Mouse (Mus musculus) heart, embryonic 10.5 days (tissue): Measurements from ENCODE around the gene Qsox2. TPM values are rescaled to one million over a fixed set of nuclear protein-coding genes. Genes with fewer than 3 reads are reported as not detected.

Experiments used
- DNase-seq: peaks from one replicate; pipeline ENCODE4 v3.0.0-alpha.2; 2017; ENCODE audit warnings: low spot score
- H3K27ac ChIP-seq: fragments of 300-500 bp; sonication (generic); 2 replicates; pipeline ENCODE4 v1.5.1; 2016; ENCODE audit warnings: mild to moderate bottlenecking
- H3K27me3 ChIP-seq: fragments of 300-500 bp; sonication (generic); 2 replicates; pipeline ENCODE4 v1.6.1; 2016; ENCODE audit warnings: mild to moderate bottlenecking; ENCODE audit not compliant: poor library complexity, insufficient read depth, severe bottlenecking
- H3K36me3 ChIP-seq: fragments of 300-500 bp; sonication (generic); 2 replicates; pipeline ENCODE4 v1.6.1; 2016; ENCODE audit warnings: mild to moderate bottlenecking, moderate library complexity
- H3K4me1 ChIP-seq: fragments of 300-500 bp; sonication (generic); 2 replicates; pipeline ENCODE4 v1.6.1; 2016; ENCODE audit warnings: mild to moderate bottlenecking
- H3K4me3 ChIP-seq: fragments of 300-500 bp; sonication (generic); 2 replicates; pipeline ENCODE4 v1.5.1; 2016; ENCODE audit warnings: mild to moderate bottlenecking, moderate library complexity
- H3K9me3 ChIP-seq: fragments of 300-500 bp; sonication (generic); 2 replicates; pipeline ENCODE4 v1.6.1; 2016; ENCODE audit warnings: mild to moderate bottlenecking, moderate library complexity
- WGBS: fragments of 180-500 bp; shearing (Covaris S2); methylation state at CpG from one replicate; pipeline ENCODE4 v1.1.7; 2016; 5-methylcytosine and 5-hydroxymethylcytosine counted together
- polyA plus RNA-seq: library from polyadenylated mRNA; unstranded; fragments of >200 nt; fragmentation: Nextera tagmentation; extraction: Ambion mirVana; gene quantifications from 2 replicates; pipeline ENCODE4 v1.2.1, GENCODE M21; 2016

Gene Qsox2
- polyA plus RNA-seq, 1 experiment from 2014 or later = 18.8 TPM

DNA sequence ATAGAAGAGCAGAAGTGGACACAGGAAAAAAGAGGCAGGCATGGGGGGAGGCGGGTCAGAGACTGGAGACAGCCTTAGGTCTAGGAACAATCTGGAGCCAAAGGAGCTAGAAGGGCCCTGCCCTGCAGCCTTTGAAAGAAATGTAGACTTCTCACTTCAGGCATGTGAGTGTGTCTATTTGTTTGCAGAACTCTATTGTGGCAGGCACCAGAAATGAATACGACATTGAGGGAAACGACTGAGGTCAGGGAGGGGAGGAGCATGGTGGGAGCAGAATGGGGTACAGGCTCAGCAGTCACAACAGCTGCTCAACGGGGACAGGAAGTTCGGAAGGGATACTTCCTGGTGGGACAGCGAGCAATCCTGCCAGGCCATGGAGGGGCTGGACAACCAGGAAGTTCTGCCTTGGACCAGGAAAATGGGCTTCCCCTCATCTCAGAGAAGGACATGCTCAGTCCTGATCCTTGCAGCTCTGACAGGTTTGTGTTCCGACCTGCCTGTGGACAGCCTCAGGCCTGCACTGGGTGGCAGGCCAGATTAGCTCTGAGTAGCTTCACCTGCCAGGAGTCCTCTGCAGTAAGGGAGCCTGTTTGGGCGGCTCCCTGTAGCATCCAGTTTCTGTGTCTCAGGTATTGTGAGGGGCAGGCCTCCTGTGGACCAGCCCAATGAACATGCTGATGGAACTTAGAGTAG is 15.3 kb upstream of the Qsox2 start:
- no peaks in the 10 kb centered on the region for H3K9me3 ChIP-seq
- no peak overlapping the region for H3K27ac ChIP-seq
- no peaks in the 10 kb centered on the region for H3K4me1 ChIP-seq
- WGBS = 61% methylated on average over 8 of the region's 8 CpGs
- no peaks in the 10 kb centered on the region for H3K36me3 ChIP-seq
- no peak for DNase-seq
- no peak overlapping the region for H3K4me3 ChIP-seq
- peaks cover 76% of the 10 kb centered on the region for H3K27me3 ChIP-seq

DNA sequence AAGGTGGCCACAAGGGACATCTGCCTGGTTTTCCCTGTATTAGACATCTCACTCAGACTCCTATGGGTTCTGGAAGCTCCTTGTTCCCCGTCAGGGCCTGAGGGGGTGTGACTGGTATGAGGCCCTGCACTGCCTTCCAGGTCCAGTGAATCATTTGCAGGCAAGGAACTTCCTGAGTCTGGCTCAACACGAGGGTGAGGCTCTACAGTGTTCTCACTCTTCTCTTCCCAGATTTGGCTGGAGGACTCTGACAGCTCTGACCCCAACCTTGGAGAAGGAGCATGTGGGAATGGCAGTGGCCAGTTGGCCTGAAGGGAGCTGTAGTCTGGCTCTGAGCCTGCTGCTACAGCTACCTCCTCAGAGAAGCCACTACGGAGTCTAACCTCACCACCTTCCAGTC is 10.2 kb upstream of the Qsox2 start:
- Histone ChIP-seq H3K27me3 (peaks cover 43% of the 10 kb centered on the region), H3K36me3 (no peaks in the 10 kb centered on the region), H3K9me3 (no peaks in the 10 kb centered on the region), H3K4me3 (no peak overlapping the region), H3K27ac (no peak overlapping the region), H3K4me1 (no peaks in the 10 kb centered on the region)
- WGBS = 51% methylated on average over 3 of the region's 3 CpGs
- DNase-seq = no peak

DNA sequence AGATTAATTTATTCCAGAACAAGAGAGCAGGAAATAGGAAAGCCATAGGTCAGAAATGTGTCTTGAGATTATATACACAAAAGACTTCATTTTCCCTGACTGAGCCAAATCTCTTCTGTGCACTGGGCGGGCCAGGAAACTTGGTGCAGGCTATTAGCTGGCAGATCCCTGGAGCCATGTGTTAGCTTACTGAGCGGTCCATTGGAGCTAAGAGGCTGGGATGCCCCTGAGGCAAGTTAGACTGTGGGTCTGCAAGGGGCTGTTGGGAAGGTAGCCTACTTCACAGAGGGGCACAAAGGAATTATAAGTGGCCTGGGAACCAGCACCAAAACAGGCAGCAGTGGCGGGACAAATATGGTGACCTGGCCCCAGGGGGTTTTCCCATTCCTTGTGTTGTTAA is 3.5 kb upstream of the Qsox2 start:
- no peak for DNase-seq
- peaks cover 12% of the 10 kb centered on the region for H3K4me1 ChIP-seq

GRCm38 (mm10) chr2:26240330-26240729 is 3.0 kb upstream of the Qsox2 start:
- H3K4me3 ChIP-seq = no peak overlapping the region
- H3K4me1 ChIP-seq = peaks cover 14% of the 10 kb centered on the region
- no peaks in the 10 kb centered on the region for H3K27me3 ChIP-seq
- DNase-seq = no peak
- H3K27ac ChIP-seq = no peak overlapping the region
- no peaks in the 10 kb centered on the region for H3K36me3 ChIP-seq
- 67% methylated on average over 9 of the region's 9 CpGs for WGBS
- no peaks in the 10 kb centered on the region for H3K9me3 ChIP-seq

More for the DNA sequence above, 3.5 kb upstream of the Qsox2 start:
- H3K27me3 ChIP-seq = no peaks in the 10 kb centered on the region
- no peaks in the 10 kb centered on the region for H3K9me3 ChIP-seq
- 71% methylated on average over 3 of the region's 3 CpGs for WGBS
- H3K4me3 ChIP-seq = no peak overlapping the region
- no peaks in the 10 kb centered on the region for H3K36me3 ChIP-seq
- no peak overlapping the region for H3K27ac ChIP-seq

DNA sequence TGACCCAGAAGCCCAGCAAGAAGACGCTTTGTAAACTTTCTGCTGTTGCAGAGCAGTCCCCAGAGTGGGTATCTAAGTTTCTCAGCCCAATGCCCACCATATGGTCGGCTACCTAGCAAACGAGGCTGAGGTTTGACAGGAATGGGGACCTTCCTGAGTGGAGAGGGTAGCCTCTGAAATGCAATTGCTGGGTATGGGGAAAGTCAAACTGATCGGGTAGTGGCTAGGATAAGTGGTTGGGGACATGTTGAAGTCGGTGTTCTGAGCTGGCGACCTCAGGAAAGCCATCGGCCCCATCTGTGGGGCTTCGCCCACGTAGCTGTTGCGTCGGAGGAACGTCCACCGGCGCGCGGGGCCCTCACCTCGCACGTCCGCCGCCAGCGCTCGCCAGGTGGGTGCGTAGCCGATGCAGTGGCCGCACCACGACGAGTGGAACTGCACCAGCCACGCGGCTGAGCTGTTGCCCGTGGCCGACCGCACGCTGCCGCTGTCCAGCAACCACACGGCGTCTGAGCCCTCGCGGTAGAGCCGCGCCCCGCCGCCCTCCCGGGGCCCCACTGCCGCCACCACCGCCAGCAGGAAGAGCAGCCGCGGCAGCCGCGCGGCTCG is 540 bp downstream of the Qsox2 start:
- under 1% methylated on average over 51 of the region's 51 CpGs for WGBS
- Histone ChIP-seq H3K36me3 (no peaks in the 10 kb centered on the region), H3K27me3 (no peaks in the 10 kb centered on the region), H3K9me3 (no peaks in the 10 kb centered on the region), H3K4me1 (peaks cover 43% of the 10 kb centered on the region), H3K27ac (peak overlapping the region; percentile 91), H3K4me3 (peak overlapping the region; percentile 94)
- no peak for DNase-seq

GRCm38 (mm10) chr2:26234771-26235170 is 2.6 kb downstream of the Qsox2 start:
- Histone ChIP-seq H3K36me3 (no peaks in the 10 kb centered on the region), H3K4me1 (peaks cover 49% of the 10 kb centered on the region), H3K27me3 (no peaks in the 10 kb centered on the region), H3K27ac (no peak overlapping the region), H3K9me3 (no peaks in the 10 kb centered on the region), H3K4me3 (0 out of 2 replicates have a peak overlapping the region, but pooled peaks have one; percentile 12)
- no peak for DNase-seq
- WGBS = 70% methylated on average over 2 of the region's 2 CpGs

GRCm38 (mm10) chr2:26234253-26234652 is 3.1 kb downstream of the Qsox2 start:
- 0 out of 2 replicates have a peak overlapping the region, but pooled peaks have one; percentile 12 for H3K4me3 ChIP-seq
- H3K9me3 ChIP-seq = no peaks in the 10 kb centered on the region
- H3K4me1 ChIP-seq = peaks cover 49% of the 10 kb centered on the region
- DNase-seq = no peak
- 57% methylated on average over 5 of the region's 5 CpGs for WGBS
- no peaks in the 10 kb centered on the region for H3K27me3 ChIP-seq
- no peak overlapping the region for H3K27ac ChIP-seq
- H3K36me3 ChIP-seq = no peaks in the 10 kb centered on the region

GRCm38 (mm10) chr2:26231366-26231765 is 6.0 kb downstream of the Qsox2 start:
- Histone ChIP-seq H3K4me1 (peaks cover 42% of the 10 kb centered on the region), H3K36me3 (no peaks in the 10 kb centered on the region), H3K4me3 (no peak overlapping the region), H3K27me3 (no peaks in the 10 kb centered on the region), H3K9me3 (no peaks in the 10 kb centered on the region), H3K27ac (no peak overlapping the region)
- 69% methylated on average over 3 of the region's 3 CpGs for whole genome bisulfite sequencing
- DNase-seq = no peak

- 59% methylated on average over 4 of the region's 4 CpGs for WGBS
- H3K4me1 ChIP-seq = peaks cover 34% of the 10 kb centered on the region
These were observed 7.1 kb downstream of the Qsox2 start for GRCm38 (mm10) chr2:26230253-26230652.

DNA sequence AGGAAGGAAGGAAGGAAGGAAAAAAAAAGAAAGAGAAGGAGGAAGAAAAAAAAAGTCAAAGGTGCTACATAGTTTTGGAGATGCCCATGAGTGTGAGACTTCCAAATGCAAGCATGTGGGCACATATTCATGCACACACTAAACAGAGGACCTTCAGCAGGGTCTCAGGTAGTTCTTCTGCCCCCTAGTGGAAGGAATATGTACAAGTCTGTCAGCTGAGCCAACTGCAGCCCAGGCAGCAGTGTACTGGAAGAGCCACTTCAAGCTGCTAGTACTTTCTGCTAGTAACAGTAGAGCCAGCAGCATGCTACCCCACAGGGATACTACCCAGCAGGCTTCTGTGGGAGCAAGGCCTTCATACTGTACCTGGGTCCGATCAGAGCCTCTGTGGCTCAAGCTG is 9.5 kb downstream of the Qsox2 start:
- no peaks in the 10 kb centered on the region for H3K9me3 ChIP-seq
- no peak overlapping the region for H3K4me3 ChIP-seq
- H3K27me3 ChIP-seq = no peaks in the 10 kb centered on the region
- peaks cover 20% of the 10 kb centered on the region; the same call in 1 of the 2 replicates for H3K36me3 ChIP-seq
- peak; percentile 83 for DNase-seq
- WGBS = 39% methylated on average over 1 of the region's 1 CpGs
- H3K27ac ChIP-seq = no peak overlapping the region
- peaks cover 12% of the 10 kb centered on the region for H3K4me1 ChIP-seq

More at GRCm38 (mm10) chr2:26230253-26230652, 7.1 kb downstream of the Qsox2 start:
- DNase-seq = no peak
- H3K36me3 ChIP-seq = no peaks in the 10 kb centered on the region
- H3K9me3 ChIP-seq = no peaks in the 10 kb centered on the region
- H3K27me3 ChIP-seq = no peaks in the 10 kb centered on the region
- H3K27ac ChIP-seq = no peak overlapping the region
- no peak overlapping the region for H3K4me3 ChIP-seq

DNA sequence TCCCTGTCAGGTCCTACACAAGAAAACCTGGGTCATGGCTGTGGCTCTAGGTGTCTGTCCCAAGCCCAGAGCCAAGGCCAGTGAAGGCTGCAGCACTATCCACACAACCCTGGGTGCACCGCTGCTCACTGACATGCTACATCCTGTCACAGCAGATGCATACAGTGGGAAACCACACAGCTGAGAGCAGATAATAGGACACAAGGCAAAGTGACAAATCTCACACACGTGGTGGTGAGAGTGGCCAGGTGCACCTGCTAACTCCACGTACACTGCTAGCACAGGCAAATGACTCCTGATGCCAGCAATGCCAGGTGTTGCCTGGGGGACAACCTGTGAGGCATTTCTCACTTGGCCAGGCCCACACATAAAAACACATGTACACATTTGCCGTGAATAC is 12.1 kb downstream of the Qsox2 start:
- DNase-seq = no peak
- no peaks in the 10 kb centered on the region for H3K9me3 ChIP-seq
- no peaks in the 10 kb centered on the region for H3K27me3 ChIP-seq
- H3K4me1 ChIP-seq = no peaks in the 10 kb centered on the region
- no peak overlapping the region for H3K27ac ChIP-seq
- WGBS = 93% methylated on average over 4 of the region's 4 CpGs
- peaks cover 44% of the 10 kb centered on the region for H3K36me3 ChIP-seq
- no peak overlapping the region for H3K4me3 ChIP-seq

DNA sequence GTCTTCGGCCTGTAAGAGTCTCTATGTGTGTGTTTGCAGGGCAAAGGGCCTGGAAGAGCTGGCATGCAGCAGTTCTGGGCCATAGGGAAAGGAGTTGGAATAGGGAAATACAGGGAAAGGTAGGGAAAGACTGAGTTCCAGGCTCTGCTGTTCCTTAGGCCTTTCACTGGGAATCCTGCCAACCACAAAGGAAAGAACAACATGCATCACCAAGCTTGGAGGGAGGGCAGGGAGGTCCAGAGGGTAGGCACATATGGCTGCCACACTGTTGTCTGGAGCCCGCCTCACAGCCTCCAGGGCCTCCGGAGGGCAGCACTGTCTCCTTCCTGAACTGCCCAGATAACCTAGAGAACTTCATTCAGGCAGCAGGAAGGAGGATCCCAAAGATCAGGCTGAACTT is 13.4 kb downstream of the Qsox2 start:
- Histone ChIP-seq H3K27me3 (no peaks in the 10 kb centered on the region), H3K4me3 (no peak overlapping the region), H3K36me3 (peaks cover 56% of the 10 kb centered on the region), H3K4me1 (no peaks in the 10 kb centered on the region), H3K9me3 (no peaks in the 10 kb centered on the region), H3K27ac (no peak overlapping the region)
- WGBS = 74% methylated on average over 3 of the region's 3 CpGs
- no peak for DNase-seq

DNA sequence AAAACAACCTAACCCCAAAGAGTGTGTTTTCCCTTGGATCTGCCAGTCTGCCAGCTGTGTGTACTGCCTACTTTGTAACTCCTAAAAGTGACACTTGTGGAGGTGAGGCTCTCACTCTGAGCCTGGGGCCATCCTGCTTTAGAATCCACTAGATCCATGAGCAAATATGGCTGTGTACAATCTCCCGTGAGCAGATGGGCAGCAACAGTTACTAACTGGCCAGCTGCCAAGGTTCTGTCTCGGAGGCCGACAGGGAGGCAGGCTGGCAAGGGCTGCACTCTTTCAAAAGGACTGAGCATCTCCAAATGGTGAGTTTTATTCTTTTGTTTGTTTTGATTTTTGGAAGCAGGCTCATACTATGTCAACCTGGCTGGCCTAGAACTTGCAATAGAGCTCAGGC is 22.8 kb downstream of the Qsox2 start:
- no peak for DNase-seq
- Histone ChIP-seq H3K27me3 (peaks cover 8% of the 10 kb centered on the region), H3K36me3 (peaks cover 88% of the 10 kb centered on the region), H3K9me3 (no peaks in the 10 kb centered on the region), H3K4me1 (no peaks in the 10 kb centered on the region), H3K4me3 (no peak overlapping the region), H3K27ac (no peak overlapping the region)
- 45% methylated on average over 3 of the region's 3 CpGs for WGBS
